Mouse (Mus musculus) C2C12 (cell line): ENCODE measurements at regions not wholly inside any gene's neighbourhood (a gene's known extent, or its start where the extent isn't known, plus 50 kb on each side); places are given as distances from the start of the nearest gene placed in this dataset.

Experiments
- CTCF ChIP-seq: IDR thresholded peaks from one replicate; pipeline ENCODE4 v1.5.1; 2011; ENCODE audit not compliant: control insufficient read depth, insufficient read depth, insufficient read length
- MAX ChIP-seq: IDR thresholded peaks from one replicate; pipeline ENCODE4 v1.6.1; 2011; ENCODE audit warnings: mild to moderate bottlenecking, control low read depth

GRCm38 (mm10) chr3:128362310-128362709 is 466.2 kb upstream of the Fam241a start:
- TF ChIP-seq CTCF (no peak), MAX (no peak)
